Mouse (Mus musculus) cerebellum, adult 2 months (tissue): ENCODE measurements at regions not wholly inside any gene's neighbourhood (a gene's known extent, or its start where the extent isn't known, plus 50 kb on each side); places are given as distances from the start of the nearest gene placed in this dataset.

ENCODE experiments used
- CTCF ChIP-seq: fragments of 200-500 bp; IDR thresholded peaks from 2 replicates; pipeline ENCODE4 v1.5.1; 2011; ENCODE audit warnings: low read depth, mild to moderate bottlenecking, control low read depth, low read length, moderate library complexity, borderline replicate concordance; ENCODE audit not compliant: insufficient read depth
- POLR2A ChIP-seq: fragments of 200-500 bp; IDR thresholded peaks from 2 replicates; pipeline ENCODE4 v1.6.1; 2011; ENCODE audit warnings: low read length, control low read depth, borderline replicate concordance; ENCODE audit not compliant: insufficient read depth

- no peak for TF ChIP-seq CTCF
- TF ChIP-seq POLR2A, result no peak
Observed at GRCm38 (mm10) chr14:66501995-66502394, 493.0 kb upstream of the Gulo start.
